Mouse (Mus musculus) kidney, postnatal 4 days (tissue): ENCODE measurements around the gene Phf11c.
"Not testable (repeated sequence)": the region's sequence is repeated elsewhere in the genome, so short reads cannot be mapped to it uniquely, and the experiment has no call there.

ENCODE experiments used
- DNase-seq, 2 experiments: peaks; one replicate each; pipeline ENCODE4 v3.0.0; 2021; ENCODE audit warnings: mixed read lengths in 2 of 2

The Phf11c gene

GRCm38 (mm10) chr14:59395281-59395680 is at the start of gene Phf11c:
Phf11c (minus strand) TSS chr14:59395381.
- DNase-seq, result no peak

GRCm38 (mm10) chr14:59441472-59441805 is 46.3 kb upstream of the Phf11c start:
- no peak for DNase-seq

DNA sequence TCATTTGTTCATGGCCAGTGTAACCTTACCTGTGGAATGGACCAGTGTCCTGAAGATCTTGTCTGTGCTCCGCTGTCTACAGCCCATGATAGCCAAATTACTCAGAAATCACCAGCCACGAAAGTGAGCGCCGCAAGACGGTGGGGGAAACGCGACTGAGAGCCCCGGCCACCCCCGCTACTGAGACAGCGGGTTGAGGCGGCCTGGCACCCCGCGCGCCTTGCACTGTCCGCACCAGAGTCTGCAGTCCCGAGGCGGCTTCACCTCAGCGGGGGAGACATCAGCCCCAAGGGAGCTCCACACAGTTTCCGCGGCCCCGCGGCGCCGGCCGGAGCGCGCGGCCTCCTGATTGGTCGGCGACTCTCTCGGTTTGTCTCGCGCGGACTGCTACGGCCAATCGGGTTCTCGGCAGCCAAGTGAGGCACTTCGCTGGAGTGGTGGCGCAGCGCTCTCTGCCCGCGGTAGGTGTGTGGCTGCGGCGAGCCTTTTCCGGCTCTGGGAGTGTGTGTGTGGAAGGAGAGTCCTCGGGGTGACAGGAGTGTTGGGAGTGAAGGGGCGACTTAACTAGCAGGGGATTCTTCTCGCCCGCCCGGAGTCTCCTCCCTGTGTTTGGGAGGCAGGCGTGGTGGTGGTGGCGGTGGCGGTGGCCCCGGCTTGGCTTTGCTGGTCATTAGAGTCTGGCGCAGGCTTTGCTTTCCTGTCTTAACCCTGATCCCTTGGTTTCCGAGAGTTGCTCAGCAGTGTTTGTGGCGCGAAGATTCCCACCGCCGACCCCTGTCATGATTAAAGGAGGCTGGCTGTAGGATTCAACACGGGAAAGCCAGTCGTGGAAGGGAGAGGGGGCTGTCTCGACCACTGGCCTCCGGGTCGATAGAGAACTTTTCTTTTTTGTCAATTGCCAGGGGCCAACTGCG is 45.6 kb upstream of the Phf11c start, which contains the start of the genes Setdb2 and Cab39l:
Gene Setdb2, minus strand, starts transcription at position 327 of the 914 bp plus-strand sequence.
Gene Cab39l, plus strand, starts transcription at position 415 of the 914 bp plus-strand sequence.
- DNase-seq, result peak; percentile 94 to 97

GRCm38 (mm10) chr14:59440039-59440438 is 44.9 kb upstream of the Phf11c start:
- no peak for DNase-seq

GRCm38 (mm10) chr14:59438505-59438904 is 43.3 kb upstream of the Phf11c start:
- DNase-seq, result no peak

DNA sequence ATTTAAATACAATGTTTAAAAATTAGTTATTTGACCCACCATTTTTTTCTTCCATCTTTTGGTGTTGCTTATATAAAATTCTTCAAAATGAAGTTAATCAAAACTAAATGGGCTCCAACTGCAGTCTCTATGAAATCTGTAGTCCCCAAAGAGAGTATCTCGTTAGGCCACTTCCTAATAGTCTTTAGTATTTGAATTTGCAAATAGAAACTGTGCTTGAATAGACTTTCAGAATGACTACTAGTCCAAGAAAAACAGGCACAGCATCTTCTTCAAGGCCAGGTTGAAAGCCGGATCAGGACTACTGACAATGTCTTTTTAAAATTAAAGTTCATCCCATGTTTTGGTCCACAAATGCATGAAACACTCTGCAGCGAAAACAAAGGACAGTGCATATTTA is 42.2 kb upstream of the Phf11c start:
- DNase-seq, result no peak

GRCm38 (mm10) chr14:59435206-59435605 is 40.0 kb upstream of the Phf11c start:
- no peak for DNase-seq

GRCm38 (mm10) chr14:59433902-59434301 is 38.7 kb upstream of the Phf11c start:
- no peak for DNase-seq

GRCm38 (mm10) chr14:59430556-59430955 is 35.4 kb upstream of the Phf11c start:
- DNase-seq, result no peak

DNA sequence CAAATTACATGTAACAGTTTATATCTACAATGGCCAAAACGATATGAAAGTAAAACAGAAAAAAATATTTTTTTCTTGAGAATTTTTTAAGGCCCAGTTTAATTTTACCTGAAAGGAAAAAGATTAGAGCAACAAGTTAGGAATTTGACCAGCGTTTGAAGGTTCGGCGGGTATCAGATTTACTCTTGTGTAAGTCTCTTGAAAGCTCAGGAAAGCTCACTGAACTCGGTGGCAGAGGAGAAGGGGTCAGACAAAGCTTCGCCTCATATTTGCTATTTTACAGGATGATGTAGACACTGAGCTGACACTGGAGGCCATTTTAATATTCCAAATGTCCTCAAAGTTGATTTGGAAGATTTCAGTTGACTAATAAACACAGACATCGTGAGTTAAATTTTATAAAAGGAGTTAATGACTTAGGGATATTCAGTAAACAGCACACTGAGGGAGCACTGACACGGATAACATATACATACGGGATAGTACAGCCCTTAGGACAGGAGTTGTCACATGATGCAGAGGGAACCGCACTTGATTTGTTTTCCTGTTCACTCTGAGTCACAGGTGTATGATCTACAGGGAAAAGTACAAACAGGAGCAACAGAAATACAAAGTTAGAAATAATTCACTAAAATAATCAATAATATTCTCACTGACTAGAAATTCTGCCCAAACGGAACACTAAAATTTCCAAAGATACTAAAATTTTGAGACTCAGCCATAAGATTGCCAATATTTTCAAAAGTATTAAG is 27.9 kb upstream of the Phf11c start:
- DNase-seq, result no peak

DNA sequence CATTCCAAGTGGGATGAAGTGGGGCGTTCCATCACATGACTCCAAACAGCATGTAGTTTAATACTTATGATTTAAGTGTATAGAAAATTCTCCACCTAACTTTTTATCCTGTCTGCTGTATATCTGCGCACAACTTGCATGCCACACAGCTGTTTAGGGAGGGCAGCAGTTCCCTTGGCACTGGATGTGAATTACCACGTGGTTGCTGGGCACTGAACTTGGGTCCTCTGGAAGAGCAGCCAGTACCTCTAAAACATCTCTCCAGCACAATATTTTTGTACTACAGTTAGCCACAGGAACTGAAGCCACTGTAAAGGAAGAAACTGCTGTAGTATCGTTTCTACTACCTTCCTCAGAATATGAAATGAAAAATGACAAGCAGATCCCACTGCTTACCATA is 23.0 kb upstream of the Phf11c start:
- DNase-seq, result no peak

DNA sequence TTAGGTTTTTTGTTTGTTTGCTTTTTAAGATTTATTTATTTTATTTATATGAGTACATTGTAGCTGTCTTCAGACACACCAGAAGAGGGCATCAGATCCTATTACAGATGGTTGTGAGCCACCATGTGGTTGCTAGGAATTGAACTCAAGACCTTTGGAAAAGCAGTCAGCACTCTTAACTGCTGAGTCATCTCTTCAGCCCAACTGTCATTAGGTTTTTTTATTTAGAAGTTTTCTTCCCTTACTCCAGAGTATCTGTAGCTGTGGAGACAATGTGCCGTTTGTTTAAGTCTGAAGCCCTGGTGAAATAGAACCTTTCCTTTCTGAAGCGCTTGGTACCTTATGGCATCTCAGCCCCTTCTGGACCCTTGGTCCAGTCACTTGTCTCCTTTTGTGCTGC is 19.8 kb upstream of the Phf11c start:
- DNase-seq, result not testable (repeated sequence)

DNA sequence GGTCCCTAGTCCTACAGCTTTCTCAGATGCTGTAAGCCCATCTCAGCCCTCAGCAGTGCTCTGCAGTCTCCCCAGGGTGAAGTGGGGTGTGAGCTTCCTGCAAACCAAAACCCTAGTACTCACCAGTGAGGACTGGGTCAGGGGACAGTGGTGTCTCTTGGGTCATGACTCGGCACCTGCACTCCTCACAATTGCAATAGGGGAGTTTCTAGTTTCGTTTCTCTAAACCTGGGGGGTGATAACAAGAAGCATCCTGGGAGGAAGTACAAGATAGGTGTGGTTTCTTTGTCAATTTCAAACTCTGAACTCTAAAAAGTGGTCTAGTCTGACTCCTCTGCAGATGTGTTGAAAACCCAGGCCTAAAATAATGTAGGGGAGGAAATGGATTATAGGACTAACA is 1.8 kb upstream of the Phf11c start:
- DNase-seq, result no peak

DNA sequence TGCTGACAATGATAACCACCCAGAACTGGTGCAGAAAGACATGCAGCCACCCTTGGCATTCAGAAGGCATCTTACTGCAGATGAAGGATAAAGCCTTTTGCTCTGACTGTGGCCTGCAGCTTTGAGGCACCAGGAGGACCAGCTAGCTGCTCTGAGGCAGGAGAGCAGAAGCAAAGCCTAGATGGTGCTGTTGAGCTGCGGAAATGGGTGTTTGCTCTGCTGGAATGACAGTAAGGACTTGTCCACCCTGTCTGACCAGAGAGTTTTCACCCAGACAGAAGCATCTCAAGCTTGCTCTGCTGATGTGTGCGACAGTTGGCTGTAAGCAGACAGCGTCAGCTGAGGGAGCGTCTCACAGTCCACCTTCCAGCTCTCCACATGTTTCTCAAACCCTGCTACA is 5.0 kb downstream of the Phf11c start:
- peak; percentile 53 to 59 for DNase-seq

GRCm38 (mm10) chr14:59389532-59389931 is 5.6 kb downstream of the Phf11c start:
- no peak for DNase-seq

DNA sequence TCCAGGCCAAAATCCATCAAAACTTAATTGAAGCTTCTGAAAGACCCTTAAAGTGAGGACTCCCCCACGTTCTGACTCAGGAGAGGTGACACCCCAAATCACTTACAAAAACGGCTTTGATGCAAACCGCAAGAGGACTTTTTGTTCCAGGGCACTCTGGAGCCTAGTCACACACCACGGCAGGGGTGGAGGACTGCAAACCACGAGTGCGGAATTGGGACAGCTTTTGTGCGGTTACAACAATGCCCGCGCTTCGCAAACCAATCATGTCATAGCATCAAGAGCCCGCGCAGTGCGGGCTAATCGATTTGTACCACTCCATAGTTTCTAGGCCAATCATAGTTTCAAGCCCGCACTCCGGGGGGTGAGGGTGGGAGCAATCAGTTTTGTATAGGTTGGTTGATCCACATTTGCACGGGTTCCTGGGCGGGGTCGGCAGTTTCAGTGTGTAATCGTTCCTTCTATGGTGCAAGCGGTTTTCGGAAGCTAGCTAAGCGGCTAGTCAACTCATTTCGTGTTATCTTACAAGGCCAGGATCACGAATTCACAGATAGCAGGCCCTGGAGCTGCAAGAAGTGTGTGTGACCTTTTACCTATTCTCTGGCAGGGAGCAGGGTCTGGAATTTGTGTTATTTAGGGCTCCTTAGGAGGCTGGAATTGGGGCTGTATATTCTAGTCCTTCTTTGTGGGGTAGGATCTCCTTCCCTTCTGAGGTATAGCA is 24.7 kb downstream of the Phf11c start:
- DNase-seq, result no peak

DNA sequence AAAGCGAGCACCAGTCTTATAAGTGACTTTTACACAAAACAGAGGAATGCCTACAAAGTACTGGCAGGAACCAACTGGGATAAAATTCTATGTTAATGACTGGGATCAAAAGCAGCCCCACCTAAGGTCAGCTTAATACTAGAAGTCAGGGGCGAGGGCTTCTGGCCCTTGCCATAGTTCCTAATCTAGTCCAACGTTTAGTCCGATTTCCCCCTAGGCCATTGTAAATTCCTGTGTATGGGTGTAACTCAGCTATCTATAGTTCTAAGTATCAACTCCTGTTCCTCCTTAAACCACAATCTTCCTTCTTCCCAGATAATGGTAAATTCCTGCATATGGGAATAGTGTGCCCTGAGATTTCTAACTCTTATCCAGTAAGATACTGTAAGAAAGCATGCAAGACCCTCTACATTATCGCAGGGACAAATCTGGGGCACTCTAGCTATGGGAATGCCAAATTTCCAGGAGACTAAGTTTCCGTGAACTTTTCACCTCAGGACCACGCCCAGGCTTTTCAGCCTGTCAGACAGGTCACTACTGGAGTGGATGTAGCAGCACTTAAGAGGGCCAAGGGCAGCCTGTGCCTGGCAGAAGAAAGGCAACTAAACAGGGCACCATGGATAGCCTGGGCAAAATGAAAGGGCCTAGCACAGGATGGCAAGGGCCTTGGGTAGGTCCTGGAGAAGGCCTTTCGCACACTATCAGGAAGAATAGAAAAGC is 28.6 kb downstream of the Phf11c start:
- no peak for DNase-seq

GRCm38 (mm10) chr14:59365244-59365644 is 29.9 kb downstream of the Phf11c start, which contains the start of gene Phf11d:
Phf11d (minus strand) TSS chr14:59365470.
- DNase-seq, result peak; percentile 18 to 48

GRCm38 (mm10) chr14:59341189-59341588 is 54.0 kb downstream of the Phf11c start, which contains the start of gene Phf11b:
Phf11b (minus strand) TSS chr14:59341351.
- not testable (repeated sequence) for DNase-seq

GRCm38 (mm10) chr14:59339541-59339940 is 55.6 kb downstream of the Phf11c start:
- no peak for DNase-seq

DNA sequence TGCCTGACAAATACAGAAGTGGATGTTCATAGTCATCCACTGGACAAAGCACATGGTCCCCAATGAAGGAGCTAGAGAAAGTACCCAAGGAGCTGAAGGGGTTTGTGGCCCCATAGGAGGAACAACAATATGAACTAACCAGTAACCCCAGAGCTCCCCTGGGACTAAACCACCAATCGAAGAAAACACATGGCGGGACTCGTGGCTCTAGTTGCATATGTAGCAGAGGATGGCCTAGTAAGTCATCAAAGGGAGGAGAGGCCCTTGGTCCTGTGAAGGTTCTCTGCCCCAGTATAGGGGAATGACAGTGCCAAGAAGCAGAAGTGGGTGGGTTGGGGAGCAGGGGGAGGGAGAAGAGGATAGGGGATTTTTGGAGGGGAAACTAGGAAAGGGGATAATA is 59.1 kb downstream of the Phf11c start:
- not testable (repeated sequence) for DNase-seq
